Mouse (Mus musculus) megakaryocyte, embryonic 14.5 days (primary cell): ENCODE data around the gene Slc7a5. TPM values are rescaled to one million over a fixed set of nuclear protein-coding genes. Genes with fewer than 3 reads are reported as not detected.

Source experiments
- H3K27me3 ChIP-seq: replicated peaks from 2 replicates; pipeline ENCODE3; 2012; ENCODE audit warnings: inconsistent platforms
- H3K36me3 ChIP-seq: replicated peaks from 2 replicates; pipeline ENCODE3; 2012; ENCODE audit warnings: low read length, inconsistent platforms, mixed read lengths
- H3K4me1 ChIP-seq: 2 replicates; pipeline ENCODE4 v1.6.1; 2012; ENCODE audit warnings: inconsistent platforms
- H3K4me3 ChIP-seq: replicated peaks from 2 replicates; pipeline ENCODE3; 2012; ENCODE audit warnings: moderate library complexity, mild to moderate bottlenecking, inconsistent platforms
- H3K9me3 ChIP-seq: 2 replicates; pipeline ENCODE4 v1.6.1; 2012; ENCODE audit warnings: inconsistent platforms
- FLI1 ChIP-seq: IDR thresholded peaks from 2 replicates; pipeline ENCODE4 v1.6.1; 2012; ENCODE audit warnings: low read length, inconsistent platforms, mixed read lengths
- GATA1 ChIP-seq: IDR thresholded peaks from 3 replicates; pipeline ENCODE4 v1.6.1; 2012; ENCODE audit warnings: mixed read lengths, low read length, inconsistent platforms, borderline replicate concordance
- polyA plus RNA-seq: library from polyadenylated mRNA; stranded (reverse); fragments of >175 nt; gene quantifications from 2 replicates; pipeline ENCODE4 v1.2.3, GENCODE M21; 2012; ENCODE audit warnings: low replicate concordance; ENCODE audit not compliant: insufficient read depth

The Slc7a5 gene
- polyA plus RNA-seq, 1 experiment = 77.3 TPM

DNA sequence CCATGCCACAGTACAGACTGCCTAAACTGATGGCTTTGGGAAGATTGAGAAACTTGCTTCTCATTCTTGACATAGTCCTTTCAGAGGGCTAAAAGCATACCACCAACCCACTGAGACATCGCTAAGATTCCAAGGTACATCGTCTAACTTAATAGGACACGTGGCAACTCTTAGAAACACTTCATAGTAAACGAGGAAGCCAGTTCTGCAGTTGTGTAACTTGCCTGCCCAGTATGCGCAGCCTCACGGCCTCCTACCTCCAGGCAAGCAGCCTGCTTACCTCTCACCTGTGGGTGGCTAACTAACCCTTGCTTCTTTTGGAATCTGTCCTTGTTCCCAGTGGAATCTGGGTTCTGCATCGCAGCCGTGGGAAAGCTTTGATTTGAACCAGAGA, 1.7 kb upstream of the Slc7a5 start:
- TF ChIP-seq GATA1 = no peak
- TF ChIP-seq FLI1 = no peak
- H3K4me1 ChIP-seq = peaks cover 80% of the 10 kb centered on the region
- H3K36me3 ChIP-seq = peaks cover 10% of the 10 kb centered on the region
- peak overlapping the region; percentile 73 for H3K4me3 ChIP-seq
- peaks cover under 1% of the 10 kb centered on the region for H3K27me3 ChIP-seq
- H3K9me3 ChIP-seq = no peaks in the 10 kb centered on the region

DNA sequence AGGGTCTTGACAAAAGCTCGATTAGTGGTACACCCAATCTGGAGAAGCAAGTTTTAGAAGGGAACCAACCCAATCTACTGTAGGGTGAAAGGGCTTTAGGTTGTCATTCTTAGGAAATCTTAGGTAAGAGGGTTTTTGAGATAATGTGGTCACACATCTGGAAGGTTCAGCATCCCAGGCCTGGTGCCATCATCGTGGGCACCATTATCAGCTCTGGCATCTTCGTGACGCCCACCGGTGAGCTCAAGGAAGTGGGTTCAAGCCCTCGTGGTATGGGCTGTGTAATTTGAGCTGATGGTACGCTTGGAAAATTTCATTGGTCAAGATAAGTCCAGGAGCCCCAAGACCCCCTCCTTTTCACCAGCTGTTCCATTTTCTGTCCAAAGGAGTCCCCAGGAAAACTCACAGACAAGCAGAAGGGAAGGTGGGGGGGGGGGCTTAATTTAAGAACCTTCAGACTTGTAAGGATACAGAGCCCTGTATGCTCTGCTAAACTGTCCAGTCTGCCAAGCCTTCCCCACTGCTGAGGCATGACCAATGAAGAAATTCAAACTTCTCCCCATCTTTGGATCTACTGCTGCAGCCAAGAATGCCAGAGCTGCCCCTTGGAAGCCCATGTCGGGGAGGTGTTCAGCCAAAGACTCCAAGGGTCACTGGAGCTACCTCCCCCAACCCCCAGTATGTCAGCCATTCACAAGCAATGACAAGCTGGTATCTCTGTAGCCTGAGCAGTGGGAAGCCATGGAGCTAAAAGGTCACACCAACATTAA, 1.1 kb upstream of the Slc7a5 start:
- Histone ChIP-seq H3K27me3 (no peaks in the 10 kb centered on the region), H3K36me3 (peaks cover 16% of the 10 kb centered on the region), H3K9me3 (no peaks in the 10 kb centered on the region), H3K4me3 (peak overlapping the region; percentile 100), H3K4me1 (peaks cover 86% of the 10 kb centered on the region)
- TF ChIP-seq FLI1 (no peak), GATA1 (no peak)

DNA sequence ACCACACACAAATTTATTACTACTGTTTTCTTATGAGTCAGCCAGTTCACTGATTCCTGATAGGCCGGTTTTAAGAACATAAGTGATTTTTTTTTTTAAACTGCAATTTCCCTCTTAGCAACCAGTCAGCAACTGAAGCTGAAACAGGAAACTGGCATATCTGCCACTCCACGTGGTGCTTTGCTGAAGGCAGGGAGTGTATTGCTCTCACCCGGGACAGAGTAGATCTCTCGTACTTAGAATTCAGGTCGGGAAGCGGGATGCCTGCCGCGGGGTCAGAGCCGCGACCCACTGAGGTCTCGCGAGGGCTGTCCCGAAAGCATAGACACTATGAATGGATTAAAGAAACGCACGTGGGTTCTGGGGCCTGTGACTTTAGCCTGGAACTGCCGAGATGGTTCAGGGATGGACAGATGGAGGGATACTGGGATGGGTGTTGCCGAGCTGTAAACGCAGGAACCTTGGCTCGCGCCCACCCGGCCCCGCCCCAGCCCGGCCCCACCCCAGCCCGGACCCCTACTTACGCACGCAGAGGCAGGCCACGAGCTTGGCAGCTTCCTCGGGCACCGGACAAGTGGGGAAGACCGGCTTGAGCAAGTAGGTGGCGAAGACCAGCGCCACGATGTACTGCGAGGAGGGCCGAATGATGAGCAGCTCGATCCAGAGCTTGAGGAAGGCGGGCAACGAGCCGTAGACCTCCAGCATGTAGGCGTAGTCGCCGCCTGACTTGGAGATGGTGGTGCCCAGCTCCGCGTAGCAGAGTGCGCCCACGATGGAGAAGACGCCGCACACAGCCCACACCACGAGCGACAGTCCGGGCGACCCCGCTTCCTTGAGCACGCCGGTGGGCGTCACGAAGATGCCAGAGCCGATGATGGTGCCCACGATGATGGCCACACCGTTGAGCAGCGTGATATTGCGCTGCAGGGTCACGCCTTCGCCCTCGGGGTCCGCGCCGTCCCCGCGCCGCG, 667 bp downstream of the Slc7a5 start:
- H3K9me3 ChIP-seq = no peaks in the 10 kb centered on the region
- H3K36me3 ChIP-seq = peaks cover 32% of the 10 kb centered on the region
- peaks cover 94% of the 10 kb centered on the region for H3K4me1 ChIP-seq
- H3K4me3 ChIP-seq = peak overlapping the region; percentile 100
- no peaks in the 10 kb centered on the region for H3K27me3 ChIP-seq
- TF ChIP-seq GATA1 (no peak), FLI1 (no peak)

DNA sequence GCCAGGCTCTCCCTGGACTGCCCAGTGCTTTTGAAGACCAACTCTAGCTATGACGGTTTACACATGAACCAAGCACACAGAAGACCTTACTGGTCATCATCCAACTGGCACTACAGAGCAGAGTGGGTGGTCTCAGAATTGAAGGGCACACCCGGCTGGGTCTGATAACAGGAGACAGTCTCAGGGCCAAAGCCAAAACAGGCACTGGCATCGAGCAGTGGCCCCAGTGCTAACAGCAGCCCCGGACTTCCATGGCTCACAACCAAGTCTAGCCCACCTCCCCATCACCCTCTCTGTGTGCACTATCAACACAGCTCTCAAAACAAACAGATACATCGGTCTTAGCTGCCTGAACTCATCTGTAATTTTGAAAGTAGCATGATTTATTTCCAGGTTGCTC, 1.6 kb downstream of the Slc7a5 start:
- Histone ChIP-seq H3K9me3 (no peaks in the 10 kb centered on the region), H3K4me1 (peaks cover 94% of the 10 kb centered on the region), H3K4me3 (peak overlapping the region; percentile 100), H3K36me3 (peaks cover 41% of the 10 kb centered on the region), H3K27me3 (no peaks in the 10 kb centered on the region)
- TF ChIP-seq GATA1 = no peak

DNA sequence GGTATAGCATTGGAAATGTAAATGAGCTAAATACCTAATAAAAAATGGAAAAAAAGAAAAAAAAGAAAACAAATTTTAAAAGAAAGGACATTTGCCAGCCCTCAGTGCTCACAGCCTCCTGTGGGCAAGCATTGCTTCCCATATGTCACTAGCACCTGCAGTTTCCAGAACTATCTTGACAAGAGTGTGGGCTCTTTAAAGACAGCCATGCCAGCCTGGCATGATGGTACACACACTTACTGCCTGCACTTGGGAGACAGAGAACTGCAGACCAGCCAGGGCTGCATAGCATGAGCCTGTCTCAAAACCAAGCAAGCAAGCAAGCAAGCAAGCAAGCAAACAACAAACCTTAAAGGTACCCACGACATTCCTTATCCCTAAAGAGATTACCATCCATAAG, 2.1 kb downstream of the Slc7a5 start:
- no peaks in the 10 kb centered on the region for H3K27me3 ChIP-seq
- no peak for TF ChIP-seq GATA1
- no peak for TF ChIP-seq FLI1
- H3K4me1 ChIP-seq = peaks cover 94% of the 10 kb centered on the region
- H3K4me3 ChIP-seq = peak overlapping the region; percentile 100
- H3K36me3 ChIP-seq = peaks cover 44% of the 10 kb centered on the region
- H3K9me3 ChIP-seq = no peaks in the 10 kb centered on the region

DNA sequence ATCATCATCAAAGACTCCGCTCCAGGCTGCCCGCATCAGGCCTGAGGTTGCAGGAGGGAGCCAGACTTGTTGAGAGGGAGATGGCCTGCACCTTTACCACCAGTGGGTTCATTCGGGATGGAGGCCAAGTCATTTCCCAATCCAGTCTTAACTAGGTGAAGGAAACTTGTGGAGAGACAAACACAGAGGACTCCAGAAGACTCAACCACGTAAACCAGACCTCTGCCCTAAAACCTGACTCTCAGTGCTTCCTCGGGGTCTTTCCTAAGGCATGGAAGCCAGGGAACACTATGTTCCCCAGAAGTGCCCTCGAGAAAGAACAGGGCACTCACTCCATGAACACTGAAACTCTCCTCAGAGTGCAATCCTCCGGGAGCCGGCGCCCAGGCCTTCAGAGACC, 2.5 kb downstream of the Slc7a5 start:
- Histone ChIP-seq H3K9me3 (no peaks in the 10 kb centered on the region), H3K4me1 (peaks cover 94% of the 10 kb centered on the region), H3K4me3 (peak overlapping the region; percentile 83), H3K36me3 (peaks cover 47% of the 10 kb centered on the region), H3K27me3 (no peaks in the 10 kb centered on the region)
- TF ChIP-seq GATA1 (no peak), FLI1 (no peak)

DNA sequence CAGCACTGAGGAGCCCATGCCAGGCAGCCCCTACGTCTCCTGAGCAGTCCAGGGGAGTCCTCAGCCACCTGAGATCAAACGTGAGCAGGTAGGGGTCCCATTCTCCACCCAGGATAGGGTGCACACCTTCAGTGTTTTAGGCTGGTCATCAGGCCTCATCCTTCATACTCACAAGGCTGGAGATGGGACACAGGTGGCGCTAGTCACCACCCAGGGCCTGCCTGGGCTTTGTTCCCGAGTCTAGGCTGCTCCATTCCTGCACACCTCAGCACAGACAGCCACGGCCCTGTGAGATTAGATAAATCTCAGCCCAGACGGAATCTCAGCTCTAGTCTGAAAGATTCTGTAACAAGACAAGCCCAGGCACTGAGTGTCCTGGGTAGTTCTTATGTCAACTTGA, 3.5 kb downstream of the Slc7a5 start:
- Histone ChIP-seq H3K27me3 (no peaks in the 10 kb centered on the region), H3K9me3 (no peaks in the 10 kb centered on the region), H3K4me1 (peaks cover 94% of the 10 kb centered on the region), H3K36me3 (peaks cover 47% of the 10 kb centered on the region), H3K4me3 (peak overlapping the region; percentile 83)
- TF ChIP-seq FLI1 (no peak), GATA1 (no peak)

DNA sequence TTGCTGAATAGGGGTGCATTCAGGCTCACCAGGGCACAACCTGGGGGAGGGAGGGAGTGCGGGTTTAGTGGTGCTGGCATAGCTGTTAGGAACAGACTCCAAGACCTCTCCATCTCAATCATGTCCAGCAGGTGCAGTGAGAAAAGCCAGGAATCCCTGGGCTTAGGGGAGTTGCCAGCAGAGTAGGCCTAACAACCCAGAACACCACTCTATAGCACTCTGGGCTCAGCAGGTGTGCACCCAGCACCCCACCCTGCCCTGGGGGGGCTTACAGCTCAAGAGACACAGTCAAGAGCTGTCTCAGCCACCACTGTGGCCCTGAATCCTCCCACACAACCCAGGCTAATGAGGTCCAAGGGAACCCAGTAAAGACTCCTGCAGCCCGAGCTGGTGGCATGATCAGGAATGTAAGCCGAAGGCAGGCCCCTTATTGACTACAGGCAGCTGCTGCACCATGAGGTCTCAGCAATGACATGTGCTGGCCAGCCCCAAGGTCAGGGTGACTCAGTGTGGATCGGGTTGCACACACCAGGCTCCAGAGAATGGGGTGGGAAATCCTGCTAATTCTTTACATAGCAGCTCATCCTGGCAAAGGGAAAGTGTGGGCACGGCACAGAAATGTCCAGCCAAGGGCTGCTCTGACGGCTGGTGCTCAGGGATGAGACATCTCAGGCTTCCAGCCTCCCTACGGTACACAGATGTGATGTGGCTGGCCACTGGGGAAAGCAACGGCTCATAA, 5.8 kb downstream of the Slc7a5 start:
- H3K4me1 ChIP-seq = peaks cover 97% of the 10 kb centered on the region
- peaks cover 56% of the 10 kb centered on the region for H3K36me3 ChIP-seq
- H3K9me3 ChIP-seq = no peaks in the 10 kb centered on the region
- no peaks in the 10 kb centered on the region for H3K27me3 ChIP-seq
- no peak for TF ChIP-seq FLI1
- no peak for TF ChIP-seq GATA1
- H3K4me3 ChIP-seq = peak overlapping the region; percentile 77

DNA sequence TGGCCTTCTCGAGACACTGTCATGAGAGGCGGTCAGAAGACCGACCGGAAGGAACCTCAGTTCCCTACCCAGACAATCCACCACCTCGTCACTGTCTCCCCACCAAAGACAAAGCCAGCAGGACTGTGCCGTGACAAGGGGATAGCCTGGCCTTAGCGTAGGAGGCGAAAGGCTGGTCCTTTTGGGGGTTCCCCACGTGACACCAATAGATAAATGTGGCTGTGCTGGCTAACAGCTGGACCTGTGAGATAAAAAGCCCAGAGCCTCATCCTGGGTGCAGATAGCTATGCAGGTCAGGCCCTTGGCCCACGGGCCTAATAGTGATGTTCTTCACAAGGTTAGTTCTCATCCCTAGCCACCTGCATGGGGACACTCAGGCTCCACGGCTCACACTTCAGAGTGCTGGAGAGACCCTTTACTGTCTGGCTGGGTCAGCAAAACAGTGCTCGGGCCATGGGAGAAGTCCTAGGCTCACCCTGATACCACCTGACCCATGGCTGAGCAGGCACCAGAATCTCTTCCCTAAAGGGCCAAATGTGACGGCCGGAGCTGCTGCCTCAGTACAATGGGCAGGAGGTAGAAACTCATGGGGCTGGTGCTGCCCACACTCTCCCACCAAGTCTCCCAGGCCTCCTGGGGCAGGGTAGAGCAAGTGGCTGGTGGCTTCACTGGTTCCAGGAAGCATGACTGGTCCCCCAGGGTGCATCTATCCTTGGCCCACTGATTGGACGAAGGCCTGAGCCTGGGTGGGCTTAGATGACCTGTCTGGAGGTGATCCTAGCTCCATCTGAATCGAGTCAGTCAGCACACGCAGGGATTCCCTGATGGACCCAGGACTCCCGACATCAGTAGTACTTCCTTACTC, 8.1 kb downstream of the Slc7a5 start:
- Histone ChIP-seq H3K36me3 (peaks cover 70% of the 10 kb centered on the region), H3K27me3 (no peaks in the 10 kb centered on the region), H3K4me1 (peaks cover 99% of the 10 kb centered on the region), H3K9me3 (no peaks in the 10 kb centered on the region), H3K4me3 (peak overlapping the region; percentile 89)
- TF ChIP-seq FLI1 = no peak
- TF ChIP-seq GATA1 = no peak; the same call in 2 of the 3 replicates
